Mouse (Mus musculus) limb, embryonic 14.5 days (tissue): ENCODE data around the gene Pls3. TPM values are rescaled to one million over a fixed set of nuclear protein-coding genes. Genes with fewer than 3 reads are reported as not detected.
"Not testable (repeated sequence)": the region's sequence is repeated elsewhere in the genome, so short reads cannot be mapped to it uniquely, and the experiment has no call there.

ENCODE experiments used
- ATAC-seq: fragments of 200-750 bp; cut with Nextera tagmentation; 2 replicates; pipeline ENCODE4 v1.8.0; 2017; ENCODE audit warnings: low read depth, moderate number of reproducible peaks, moderate TSS enrichment; ENCODE audit not compliant: low FRiP score
- DNase-seq: peaks from one replicate; pipeline ENCODE4 v3.0.0-alpha.2; 2015; ENCODE audit warnings: low spot score
- H3K27ac ChIP-seq: fragments of 300-500 bp; sonication (generic); replicated peaks from 2 replicates; pipeline ENCODE4 v1.5.1; 2014; ENCODE audit warnings: low read depth, mild to moderate bottlenecking, low read length, moderate library complexity, mixed read lengths
- H3K27me3 ChIP-seq: fragments of 300-500 bp; sonication (generic); 2 replicates; pipeline ENCODE4 v1.6.1; 2014; ENCODE audit warnings: low read length, mixed read lengths; ENCODE audit not compliant: control insufficient read depth, insufficient read depth
- H3K36me3 ChIP-seq: fragments of 300-500 bp; sonication (generic); 2 replicates; pipeline ENCODE4 v1.6.1; 2014; ENCODE audit warnings: mild to moderate bottlenecking, low read length, moderate library complexity, mixed read lengths; ENCODE audit not compliant: control insufficient read depth, insufficient read depth
- H3K4me1 ChIP-seq: fragments of 300-500 bp; sonication (generic); 2 replicates; pipeline ENCODE4 v1.6.1; 2014; ENCODE audit warnings: antibody characterized with exemption, low read length, mixed read lengths; ENCODE audit not compliant: control insufficient read depth, insufficient read depth
- H3K4me2 ChIP-seq: fragments of 300-500 bp; sonication (generic); replicated peaks from 2 replicates; pipeline ENCODE4 v1.6.1; 2014; ENCODE audit warnings: low read depth, mild to moderate bottlenecking, low read length, moderate library complexity; ENCODE audit not compliant: severe bottlenecking
- H3K4me3 ChIP-seq: fragments of 300-500 bp; sonication (generic); replicated peaks from 2 replicates; pipeline ENCODE4 v1.5.1; 2014; ENCODE audit warnings: low read length
- H3K9ac ChIP-seq: fragments of 300-500 bp; sonication (generic); 2 replicates; pipeline ENCODE4 v1.6.1; 2014; ENCODE audit warnings: mild to moderate bottlenecking, low read depth, low read length, moderate library complexity; ENCODE audit not compliant: severe bottlenecking
- H3K9me3 ChIP-seq: fragments of 300-500 bp; sonication (generic); 2 replicates; pipeline ENCODE4 v1.6.1; 2016; ENCODE audit warnings: low read length; ENCODE audit not compliant: control insufficient read depth
- POLR2A ChIP-seq: fragments of 200-500 bp; IDR thresholded peaks from 2 replicates; pipeline ENCODE4 v1.8.0; 2012; ENCODE audit warnings: inconsistent platforms, mild to moderate bottlenecking, moderate library complexity, borderline replicate concordance; ENCODE audit not compliant: insufficient read depth, insufficient read length; ENCODE audit errors: extremely low read depth
- whole genome bisulfite sequencing: fragments of 180-500 bp; shearing (Covaris S2); extraction: QIAGEN DNeasy Blood & Tissue Kit; methylation state at CpG from one replicate; pipeline ENCODE4 v1.1.7; 2014; 5-methylcytosine and 5-hydroxymethylcytosine counted together
- polyA plus RNA-seq, 2 experiments: library from polyadenylated mRNA; depleted of rRNA in 1 of 2; stranded (reverse) in 1 of 2; unstranded in 1 of 2; fragments of >200 nt; fragmentation: Nextera tagmentation in 1 of 2; extraction: Ambion mirVana in 1 of 2; gene quantifications; 2 replicates each; pipeline versions ENCODE4 v1.2.1 to v1.2.3; 2012 to 2014

The Pls3 gene
- polyA plus RNA-seq, 2 experiments, result 49.8 to 110 TPM

DNA sequence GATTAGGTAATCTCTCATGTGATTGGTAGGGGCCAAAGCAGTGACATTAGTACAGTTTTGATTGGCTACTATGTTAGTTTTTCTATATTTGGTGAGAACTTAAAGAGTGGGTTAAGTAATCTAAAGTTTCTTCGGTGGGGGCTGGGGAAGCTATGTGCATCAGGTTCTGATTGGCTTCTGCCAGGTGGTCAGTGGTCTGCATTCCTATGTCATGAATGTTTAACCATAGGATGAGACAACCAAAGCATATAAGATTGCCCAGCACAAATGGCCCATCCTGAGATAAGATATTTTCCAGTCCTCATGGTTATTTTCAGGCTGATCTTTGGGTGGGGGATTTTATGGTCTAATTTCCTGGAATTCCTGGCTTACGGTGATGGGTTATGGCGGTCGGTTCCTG lies 95.2 kb downstream of the Pls3 start:
- DNase-seq (no peak), ATAC-seq (no peak)

DNA sequence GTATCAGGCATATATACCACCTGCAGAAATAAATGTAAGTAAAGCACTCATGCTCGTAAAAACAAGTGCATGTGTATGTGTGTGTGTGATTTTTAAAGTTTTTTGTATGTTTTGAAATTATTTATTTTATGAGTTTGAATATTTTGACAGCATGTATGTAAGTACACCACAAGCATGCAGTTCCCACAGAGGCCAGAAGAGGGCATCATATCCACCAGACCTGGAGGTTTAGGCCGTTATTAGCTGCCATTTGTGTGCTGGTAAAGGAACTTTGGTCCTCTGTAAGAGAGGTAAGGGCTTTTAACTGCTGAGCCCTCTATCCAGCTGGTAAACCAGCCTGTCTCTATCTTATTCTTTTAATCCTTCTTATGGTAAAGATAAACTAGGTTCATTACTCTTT lies 97.5 kb downstream of the Pls3 start:
- no peak for DNase-seq
- no peaks in the 10 kb centered on the region for H3K27me3 ChIP-seq
- no peaks in the 10 kb centered on the region for H3K4me1 ChIP-seq
- 86% methylated on average over 2 of the region's 2 CpGs for WGBS
- no peak for ATAC-seq
- H3K9ac ChIP-seq, result no peak overlapping the region
- TF ChIP-seq POLR2A, result no peak
- H3K27ac ChIP-seq, result no peak overlapping the region
- H3K4me3 ChIP-seq, result no peak overlapping the region
- H3K36me3 ChIP-seq, result no peaks in the 10 kb centered on the region
- H3K4me2 ChIP-seq, result no peak overlapping the region
- H3K9me3 ChIP-seq, result no peaks in the 10 kb centered on the region

More for the DNA sequence above, 95.2 kb downstream of the Pls3 start:
- no peak for TF ChIP-seq POLR2A
- H3K27ac ChIP-seq, result no peak overlapping the region
- H3K9ac ChIP-seq, result no peak overlapping the region
- H3K4me2 ChIP-seq, result no peak overlapping the region
- no peaks in the 10 kb centered on the region for H3K27me3 ChIP-seq
- H3K4me3 ChIP-seq, result no peak overlapping the region
- H3K4me1 ChIP-seq, result no peaks in the 10 kb centered on the region
- H3K9me3 ChIP-seq, result no peaks in the 10 kb centered on the region
- WGBS, result 84% methylated on average over 4 of the region's 4 CpGs
- no peaks in the 10 kb centered on the region for H3K36me3 ChIP-seq

DNA sequence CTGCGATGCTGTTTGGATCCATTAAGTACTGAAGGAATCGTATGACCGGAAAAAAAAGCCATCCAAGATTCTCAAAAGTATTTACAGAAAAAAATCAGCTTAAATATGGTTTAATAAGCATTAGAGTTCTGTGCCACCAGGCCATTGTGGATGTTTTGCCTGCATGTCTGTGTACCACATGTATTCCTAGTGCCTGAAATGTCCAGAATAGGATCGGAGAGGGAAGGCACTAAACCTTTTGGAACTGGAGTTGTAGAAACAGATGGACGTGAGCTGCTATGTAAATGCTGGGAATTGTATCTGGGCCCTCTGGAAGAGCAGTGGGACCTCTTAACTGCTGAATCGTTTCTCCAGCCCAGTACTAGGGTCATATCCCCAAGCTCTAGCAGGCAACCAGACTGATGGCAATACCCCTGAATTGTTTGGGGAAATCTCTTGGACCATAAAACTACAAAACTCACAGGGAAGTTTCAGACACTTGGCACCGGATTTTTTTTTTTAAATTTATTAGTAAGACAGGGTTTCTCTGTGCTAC lies 110.1 kb downstream of the Pls3 start:
- H3K4me2 ChIP-seq, result peak overlapping the region; percentile 55
- peak overlapping the region; percentile 61 for H3K9ac ChIP-seq
- no peak for TF ChIP-seq POLR2A
- no peaks in the 10 kb centered on the region for H3K36me3 ChIP-seq
- no peak for DNase-seq
- peak; percentile 47; the same call in 1 of the 2 replicates for ATAC-seq
- H3K27me3 ChIP-seq, result no peaks in the 10 kb centered on the region
- H3K9me3 ChIP-seq, result no peaks in the 10 kb centered on the region
- no peaks in the 10 kb centered on the region for H3K4me1 ChIP-seq
- peak overlapping the region; percentile 48 for H3K4me3 ChIP-seq
- peak overlapping the region; percentile 84 for H3K27ac ChIP-seq
- 27% methylated on average over 7 of the region's 7 CpGs for WGBS

DNA sequence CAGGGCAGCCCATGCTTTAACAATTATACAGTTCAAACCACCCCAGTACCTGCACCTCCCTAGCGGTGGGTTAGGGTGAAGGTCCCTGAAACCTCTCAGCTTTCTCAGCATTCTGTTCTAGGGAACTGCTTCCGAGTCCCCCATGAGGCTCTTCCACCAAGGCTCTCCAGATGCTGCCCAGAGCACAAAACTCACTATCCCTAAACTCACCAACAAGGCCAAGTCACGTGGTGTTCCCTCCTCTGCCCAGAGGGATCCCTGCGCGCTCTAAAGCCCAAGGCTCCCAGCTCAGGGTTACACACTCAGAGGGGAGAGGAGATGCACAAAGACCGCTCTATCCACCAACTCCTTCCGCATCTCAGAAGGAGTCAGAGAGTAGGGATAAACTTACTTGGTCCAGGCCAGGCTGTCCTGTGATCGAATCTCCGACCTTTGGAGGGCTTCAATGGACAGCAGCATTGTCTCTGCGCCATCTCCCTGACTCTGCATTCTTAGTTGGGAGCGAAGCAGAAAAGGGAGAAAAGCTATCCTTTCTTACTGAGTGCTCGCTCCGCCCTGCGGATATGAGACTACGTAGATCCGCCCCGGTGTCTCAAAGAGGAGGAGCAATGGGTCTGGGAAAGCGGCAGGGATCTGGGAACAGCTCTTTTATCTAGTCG lies 110.7 kb downstream of the Pls3 start:
- no peaks in the 10 kb centered on the region for H3K4me1 ChIP-seq
- TF ChIP-seq POLR2A, result 0 out of 2 replicates have a peak, but pooled peaks have one; percentile 17
- peak overlapping the region; percentile 84 for H3K27ac ChIP-seq
- peak overlapping the region; percentile 55 for H3K4me2 ChIP-seq
- no peaks in the 10 kb centered on the region for H3K27me3 ChIP-seq
- ATAC-seq, result peak; percentile 94
- peak overlapping the region; percentile 61 for H3K9ac ChIP-seq
- DNase-seq, result peak; percentile 63
- no peaks in the 10 kb centered on the region for H3K9me3 ChIP-seq
- WGBS, result 13% methylated on average over 19 of the region's 19 CpGs
- H3K36me3 ChIP-seq, result no peaks in the 10 kb centered on the region
- H3K4me3 ChIP-seq, result peak overlapping the region; percentile 48

DNA sequence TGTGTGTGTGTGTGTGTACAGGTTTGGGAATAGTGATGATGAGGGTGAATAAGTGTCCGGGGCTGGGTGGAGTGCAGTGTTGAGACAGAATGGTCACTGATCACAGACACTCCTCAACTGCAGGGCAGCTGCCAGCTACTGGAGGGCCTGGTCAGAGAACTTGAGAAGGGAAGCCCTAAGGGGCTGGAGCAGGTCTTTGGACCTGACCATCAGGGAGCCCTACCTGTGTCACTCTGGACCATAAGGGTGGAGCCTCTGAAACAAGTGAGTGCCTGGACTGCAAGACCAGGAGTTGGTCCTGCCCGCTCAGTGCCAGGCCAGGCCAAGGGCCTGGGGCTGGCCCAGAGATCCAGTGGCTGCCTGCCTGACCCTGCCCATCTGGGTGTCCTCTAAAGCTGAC lies 115.5 kb downstream of the Pls3 start:
- not testable (repeated sequence) for H3K4me2 ChIP-seq, H3K27me3 ChIP-seq, H3K4me1 ChIP-seq, DNase-seq, H3K27ac ChIP-seq, H3K9ac ChIP-seq, H3K4me3 ChIP-seq, ATAC-seq, H3K9me3 ChIP-seq, H3K36me3 ChIP-seq
- WGBS, result 63% methylated on average over 2 of the region's 2 CpGs

DNA sequence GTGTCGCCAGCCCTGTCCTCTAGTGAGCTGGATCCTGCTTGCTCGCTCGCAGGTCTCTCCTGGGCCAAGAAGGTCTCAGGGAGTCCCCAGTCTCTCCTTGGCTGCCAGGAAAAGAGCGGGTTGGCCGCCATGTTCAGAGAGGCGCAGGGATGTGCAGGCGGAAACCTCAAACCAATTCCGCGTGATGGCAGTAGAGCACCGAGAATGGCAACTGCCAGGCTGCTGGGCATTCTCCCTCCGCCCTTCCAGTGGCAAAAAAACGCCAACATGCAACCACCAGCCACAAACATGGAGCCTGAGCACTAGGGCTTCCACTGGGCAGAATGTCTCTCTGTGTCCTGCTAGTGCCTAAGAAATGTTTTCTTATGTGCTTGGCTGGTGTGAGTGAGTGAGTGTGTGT lies 115.9 kb downstream of the Pls3 start:
- H3K36me3 ChIP-seq, H3K4me1 ChIP-seq, H3K4me2 ChIP-seq, H3K9me3 ChIP-seq, ATAC-seq, H3K27ac ChIP-seq, H3K9ac ChIP-seq, H3K27me3 ChIP-seq, H3K4me3 ChIP-seq: not testable (repeated sequence)
- WGBS, result 59% methylated on average over 11 of the region's 12 CpGs
- peak; percentile 47 for DNase-seq

DNA sequence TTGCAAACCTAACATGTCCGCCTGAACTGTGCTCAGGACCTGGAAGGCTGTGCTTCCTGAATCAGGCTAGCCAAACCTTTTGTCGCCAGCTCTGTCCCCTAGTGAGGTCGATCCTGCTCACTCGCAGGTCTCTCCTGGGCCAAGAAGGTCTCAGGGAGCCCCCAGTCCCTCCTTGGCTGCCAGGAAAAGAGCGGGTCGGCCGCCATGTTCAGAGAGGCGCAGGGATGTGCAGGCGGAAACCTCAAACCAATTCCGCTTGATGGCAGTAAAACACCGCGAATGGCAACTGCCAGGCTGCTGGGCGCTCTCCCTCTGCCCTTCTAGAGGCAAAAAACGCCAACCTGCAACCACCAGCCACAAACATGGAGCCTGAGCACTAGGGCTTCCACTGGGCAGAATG lies 117.0 kb downstream of the Pls3 start:
- peak; percentile 20 for DNase-seq
- H3K36me3 ChIP-seq, ATAC-seq, H3K27ac ChIP-seq, H3K4me3 ChIP-seq, H3K27me3 ChIP-seq, H3K9me3 ChIP-seq, H3K4me1 ChIP-seq, H3K9ac ChIP-seq, H3K4me2 ChIP-seq: not testable (repeated sequence)
- 78% methylated on average over 14 of the region's 14 CpGs for WGBS

DNA sequence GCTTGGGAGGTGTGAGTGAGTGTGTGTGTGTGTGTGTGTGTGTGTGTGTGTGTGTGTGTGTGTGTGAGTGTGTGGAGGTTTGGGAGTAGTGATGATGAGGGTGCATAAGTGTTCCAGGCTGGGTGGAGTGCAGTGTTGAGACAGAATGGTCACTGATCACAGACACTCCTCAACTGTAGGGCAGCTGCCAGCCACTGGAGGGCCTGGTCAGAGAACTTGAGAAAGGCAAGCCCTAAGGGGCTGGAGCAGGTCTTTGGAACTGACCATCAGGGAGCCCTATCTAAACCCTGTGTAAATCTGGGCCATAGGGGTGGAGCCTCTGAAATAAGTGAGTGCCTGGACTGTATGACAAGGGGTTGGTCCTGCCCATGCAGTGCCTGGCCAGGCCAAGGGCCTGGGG lies 120.5 kb downstream of the Pls3 start:
- not testable (repeated sequence) for DNase-seq, H3K27me3 ChIP-seq, H3K4me1 ChIP-seq, ATAC-seq, H3K9me3 ChIP-seq, H3K27ac ChIP-seq, H3K4me2 ChIP-seq, H3K4me3 ChIP-seq, H3K36me3 ChIP-seq, H3K9ac ChIP-seq
